In the genomic region with DNA sequence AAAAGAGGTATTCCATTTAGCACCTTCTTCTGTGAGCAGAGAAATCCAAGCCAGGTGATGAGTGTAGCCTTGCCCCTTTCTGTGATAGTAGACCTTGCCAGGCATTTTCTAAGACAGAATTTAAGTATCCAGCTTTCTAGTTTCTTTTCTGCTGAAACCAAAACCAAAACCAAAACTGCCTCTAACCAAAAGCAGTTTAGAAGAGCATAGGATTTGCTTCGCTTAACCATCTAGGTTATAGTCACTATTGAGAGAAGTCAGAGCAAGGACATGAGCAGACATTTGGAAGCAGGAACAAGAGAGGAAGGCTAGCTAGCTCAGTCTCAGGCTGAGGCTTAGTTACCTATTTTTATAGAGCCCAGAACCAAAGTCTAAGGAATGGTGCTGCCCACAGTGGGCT, we compare ENCODE assay signal across 21 mouse cellular contexts.
"Had no signal": no experiment of that assay in that cellular context is flagged by ENCODE, and none has a peak within 500 bp of the region (broad histone marks: within the 10 kb centered on the region; RNA-seq: fewer than 3 reads in every experiment).

No protein-coding gene starts in this region.

- H3K27ac ChIP-seq: liver, embryonic 15.5 days; lung, embryonic 15.5 days; macrophage; midbrain, embryonic 13.5 days; neural tube, embryonic 12.5 days; stomach, embryonic 15.5 days; stomach, postnatal 0 days had no signal

- ATAC-seq: liver, postnatal 0 days; lung, postnatal 0 days; midbrain, embryonic 13.5 days; midbrain, embryonic 16.5 days had no signal

- DNase-seq: liver, postnatal 0 days; lung, adult 2 months; lung, postnatal 14 days; lung, postnatal 36 days; right cerebral cortex, postnatal 14 days; spleen, adult 18-20 months; thymus, adult 2 months; thymus, postnatal 14 days; thymus, postnatal 36 days had no signal

- H3K9ac ChIP-seq: liver, embryonic 15.5 days; liver, postnatal 0 days; lung, embryonic 15.5 days; midbrain, embryonic 13.5 days; neural tube, embryonic 12.5 days; stomach, embryonic 15.5 days had no signal

- H3K36me3 ChIP-seq: liver, embryonic 15.5 days; lung, embryonic 15.5 days; midbrain, embryonic 13.5 days; neural tube, embryonic 12.5 days; stomach, embryonic 15.5 days had no signal

- H3K4me3 ChIP-seq: liver, embryonic 15.5 days; lung, embryonic 15.5 days; megakaryocyte, embryonic 14.5 days; midbrain, embryonic 13.5 days; myocyte; neural tube, embryonic 12.5 days; stomach, embryonic 15.5 days had no signal

- H3K9me3 ChIP-seq: liver, embryonic 15.5 days; lung, embryonic 15.5 days; midbrain, embryonic 13.5 days; neural tube, embryonic 12.5 days; stomach, embryonic 15.5 days had no signal

- H3K27me3 ChIP-seq: liver, embryonic 15.5 days; lung, embryonic 15.5 days; megakaryocyte, embryonic 14.5 days; midbrain, embryonic 13.5 days; neural tube, embryonic 12.5 days; stomach, embryonic 15.5 days had no signal

- H3K4me1 ChIP-seq: liver, embryonic 15.5 days; lung, embryonic 15.5 days; megakaryocyte, embryonic 14.5 days; midbrain, embryonic 13.5 days; neural tube, embryonic 12.5 days; stomach, embryonic 15.5 days had no signal

- H3K4me2 ChIP-seq: liver, embryonic 15.5 days; lung, embryonic 15.5 days; midbrain, embryonic 11.5 days; midbrain, embryonic 13.5 days; neural tube, embryonic 12.5 days; stomach, embryonic 15.5 days had no signal
